Mouse (Mus musculus) left cerebral cortex, adult 11 months (tissue): ENCODE measurements at regions not wholly inside any gene's neighbourhood (a gene's known extent, or its start where the extent isn't known, plus 50 kb on each side); places are given as distances from the start of the nearest gene placed in this dataset.
A peak's percentile ranks its signal among the peaks of the same experiment; 100 is the strongest.

Experiments
- DNase-seq: peaks from one replicate; pipeline ENCODE4 v3.0.0; 2022; ENCODE audit warnings: low spot score

DNA sequence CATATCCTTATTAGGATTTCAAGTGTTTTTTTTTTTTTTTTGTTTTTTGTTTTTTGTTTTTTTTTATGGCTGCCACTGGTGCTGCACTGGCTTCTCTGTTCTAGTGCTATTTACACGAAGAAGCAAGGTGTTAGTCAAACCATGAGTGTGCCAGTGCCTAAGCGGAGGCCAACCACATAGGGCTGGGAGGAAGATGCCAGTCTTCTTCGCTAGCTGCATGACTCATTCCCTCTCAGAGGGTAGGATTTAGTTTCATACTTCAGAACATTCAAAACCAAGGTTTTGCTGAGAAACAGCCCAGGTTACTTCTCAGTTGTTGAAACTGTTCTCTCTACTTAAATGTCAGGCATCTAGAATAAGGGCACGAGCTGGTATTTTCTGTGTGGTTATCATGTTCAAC is 72.6 kb downstream of the Icos start:
- DNase-seq, result no peak

DNA sequence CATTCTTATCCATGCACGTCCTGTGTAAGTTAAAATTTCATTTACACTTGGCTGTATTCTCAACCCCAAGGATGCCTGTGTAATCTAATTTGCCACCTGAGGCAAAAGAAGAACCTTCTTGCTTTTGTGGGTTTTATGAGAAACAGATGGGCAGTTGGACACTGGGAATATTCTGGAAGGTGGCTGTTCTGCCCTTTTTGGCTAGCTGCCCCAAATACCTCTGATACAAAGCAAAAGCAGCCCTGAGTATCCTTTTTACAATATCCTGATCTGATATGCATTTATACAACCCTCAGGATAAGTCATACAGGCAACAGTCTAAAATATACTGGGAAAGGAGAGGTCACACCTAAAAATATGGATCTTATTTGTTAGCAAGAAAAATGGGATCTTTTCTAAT is 75.9 kb downstream of the Icos start:
- no peak for DNase-seq

DNA sequence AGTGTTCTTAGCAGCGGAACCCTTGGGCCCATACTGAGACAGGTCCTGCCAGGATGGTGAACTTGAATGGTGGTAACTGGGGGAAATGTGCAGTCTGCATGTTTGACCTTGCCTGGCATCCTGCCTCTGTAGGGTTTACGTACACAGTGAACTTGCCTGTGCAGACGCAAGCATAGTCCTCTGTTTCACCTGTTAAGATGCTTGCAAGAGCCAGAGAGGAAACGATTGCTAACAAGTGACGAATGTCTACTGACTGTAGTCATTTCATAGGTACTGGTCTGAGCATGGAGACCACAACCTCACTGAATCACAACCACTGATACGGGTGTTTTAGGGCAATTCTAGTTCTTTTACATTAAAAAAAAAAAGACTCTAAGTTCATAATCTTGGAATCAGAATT is 76.7 kb downstream of the Icos start:
- DNase-seq, result no peak

DNA sequence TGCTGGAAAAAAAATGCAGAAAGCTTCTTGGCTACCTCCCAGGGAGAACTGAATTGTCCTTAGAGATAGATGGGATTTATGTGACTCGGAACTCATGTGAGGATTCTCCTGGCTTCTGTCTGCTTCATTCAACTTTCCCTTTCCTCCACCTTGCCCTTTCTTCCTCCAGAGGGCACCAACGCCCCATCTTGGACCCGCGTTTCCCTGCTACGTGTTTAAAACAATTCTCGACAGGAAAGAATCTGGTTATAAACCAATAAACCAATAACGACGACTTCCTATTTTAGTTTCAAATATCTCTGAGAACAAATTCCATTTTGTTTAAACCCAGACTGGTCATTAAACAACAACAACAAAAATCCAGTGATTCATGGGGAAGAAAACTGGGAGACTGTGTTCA is 77.4 kb downstream of the Icos start:
- peak; percentile 41 for DNase-seq

DNA sequence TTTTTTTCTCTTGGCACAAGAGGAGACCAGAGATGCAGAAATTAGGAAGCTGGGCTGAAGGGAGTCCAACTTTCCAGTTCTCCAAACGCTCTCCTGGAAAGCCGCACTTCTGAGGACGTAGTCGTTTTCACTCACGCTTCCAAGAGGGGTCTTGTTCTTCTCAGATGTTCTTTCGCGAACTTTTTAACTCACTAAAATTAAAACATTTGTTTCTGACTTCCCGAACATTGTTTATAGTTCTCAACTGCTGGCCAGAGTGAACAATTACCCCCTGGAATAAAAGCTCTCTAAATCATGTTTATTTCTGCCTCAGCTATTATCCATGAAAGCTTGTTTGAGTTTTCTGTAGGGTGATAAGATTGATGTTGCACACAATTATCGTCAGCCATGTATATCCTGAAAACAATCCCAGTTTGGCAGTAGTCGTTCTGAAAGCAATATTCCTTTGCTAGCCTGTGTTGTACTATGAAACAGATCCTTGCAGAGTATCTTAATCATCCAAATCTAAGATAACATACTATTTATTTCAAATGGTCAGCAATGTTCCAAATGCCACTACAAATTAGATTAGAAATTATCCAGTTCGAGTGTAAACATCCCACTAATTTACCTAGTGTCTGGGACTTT is 82.3 kb downstream of the Icos start:
- DNase-seq, result no peak

DNA sequence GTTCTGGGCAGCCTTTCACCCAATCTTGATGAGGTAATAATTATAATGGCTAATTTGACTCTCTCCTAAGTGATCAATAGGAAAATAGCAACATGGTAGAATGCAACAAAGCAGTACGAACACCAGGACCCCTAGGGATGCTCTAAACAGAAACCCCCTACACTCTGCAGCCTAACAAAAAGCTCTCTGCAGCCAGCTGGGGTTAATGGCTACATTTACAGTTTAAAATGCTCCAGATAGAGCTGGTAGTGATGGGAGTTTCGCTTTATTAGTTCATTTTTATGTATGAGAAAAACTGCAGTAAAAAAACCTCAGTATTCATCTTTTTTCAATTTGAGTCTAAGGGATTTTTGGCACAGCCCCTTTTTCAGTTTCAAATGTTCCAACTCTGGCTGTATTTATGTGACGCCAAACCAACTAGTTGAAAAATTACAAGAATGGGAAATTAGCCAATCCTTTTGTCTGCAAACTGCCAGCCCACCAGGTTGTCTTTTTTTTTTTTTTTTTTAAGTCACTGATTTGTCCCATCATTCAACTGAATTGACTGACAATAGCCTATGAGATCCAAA is 84.2 kb downstream of the Icos start:
- no peak for DNase-seq

DNA sequence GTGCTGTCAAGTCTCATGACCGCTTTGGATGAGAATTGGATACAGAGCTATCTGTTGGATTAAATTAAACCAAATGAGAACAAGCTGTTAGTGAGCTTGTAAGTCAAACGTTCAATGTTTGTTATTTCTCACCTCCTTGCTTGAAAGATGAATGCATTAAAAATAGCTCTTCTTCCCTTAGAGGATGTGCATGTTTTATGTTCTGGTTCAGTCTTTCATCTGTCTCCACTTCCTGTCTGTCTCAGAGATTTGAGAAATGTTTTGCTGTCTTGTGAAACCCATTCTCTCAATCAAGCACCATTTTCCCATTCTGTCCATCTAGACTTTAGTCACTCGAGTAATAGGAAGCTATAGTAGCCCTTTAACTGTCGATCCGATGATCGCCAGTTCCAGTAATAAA is 90.4 kb downstream of the Icos start:
- DNase-seq, result no peak

DNA sequence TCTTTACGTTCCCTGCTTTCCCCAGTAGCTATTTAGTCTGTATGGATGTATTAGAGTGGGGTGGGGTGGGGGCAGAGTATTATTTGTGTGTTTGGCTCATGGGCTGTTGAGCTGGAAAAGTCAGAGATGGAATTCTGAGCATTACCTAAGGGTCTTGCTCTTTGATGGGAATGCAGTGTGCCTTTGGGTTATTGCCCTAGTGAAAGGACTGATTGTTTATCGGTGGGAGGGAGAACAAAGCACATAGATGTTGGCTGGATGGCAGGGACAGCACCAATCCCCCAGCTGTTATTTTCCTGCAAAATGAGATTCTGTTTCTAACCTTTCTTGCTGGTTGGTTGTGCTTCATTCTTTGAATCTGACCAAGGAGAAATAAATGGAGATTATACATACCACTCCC is 96.4 kb downstream of the Icos start:
- DNase-seq, result peak; percentile 19

DNA sequence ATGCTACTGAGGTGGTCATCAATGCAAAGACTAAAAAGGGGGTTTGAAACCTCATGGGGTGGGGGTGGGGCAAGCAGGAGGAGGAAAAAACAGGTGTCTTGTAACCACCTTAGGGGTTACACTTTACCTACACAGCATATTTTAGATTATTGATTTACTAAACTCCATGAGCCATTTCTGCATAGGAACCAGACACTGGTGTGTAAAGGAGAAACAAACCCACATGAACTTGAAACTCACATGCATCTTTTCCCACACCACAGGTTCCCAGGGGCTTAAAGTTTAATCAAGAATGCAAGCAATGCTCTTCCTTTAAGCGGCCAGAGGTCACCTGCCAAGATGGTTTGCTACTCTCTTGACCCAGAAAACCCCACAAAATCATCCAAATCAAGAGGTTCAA is 97.6 kb downstream of the Icos start:
- DNase-seq, result no peak

DNA sequence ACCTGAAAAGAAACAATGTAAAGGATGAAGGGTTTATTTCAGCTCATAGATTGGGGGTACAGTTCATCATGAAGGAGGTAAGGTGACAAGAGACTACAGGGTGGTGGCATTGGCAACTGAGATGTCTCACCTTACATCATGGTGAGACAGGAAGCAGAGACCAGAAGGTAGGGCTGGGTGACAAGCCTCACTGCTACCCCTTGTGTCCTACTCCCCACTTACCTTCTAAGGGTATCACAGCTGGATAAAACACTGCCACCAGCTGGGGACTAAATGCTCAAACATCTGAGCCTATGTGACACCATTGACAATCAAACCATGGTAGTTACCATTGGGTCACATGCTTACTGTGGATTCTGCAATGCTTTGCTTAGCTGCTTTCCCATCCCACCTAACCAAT is 107.0 kb downstream of the Icos start:
- DNase-seq, result no peak

DNA sequence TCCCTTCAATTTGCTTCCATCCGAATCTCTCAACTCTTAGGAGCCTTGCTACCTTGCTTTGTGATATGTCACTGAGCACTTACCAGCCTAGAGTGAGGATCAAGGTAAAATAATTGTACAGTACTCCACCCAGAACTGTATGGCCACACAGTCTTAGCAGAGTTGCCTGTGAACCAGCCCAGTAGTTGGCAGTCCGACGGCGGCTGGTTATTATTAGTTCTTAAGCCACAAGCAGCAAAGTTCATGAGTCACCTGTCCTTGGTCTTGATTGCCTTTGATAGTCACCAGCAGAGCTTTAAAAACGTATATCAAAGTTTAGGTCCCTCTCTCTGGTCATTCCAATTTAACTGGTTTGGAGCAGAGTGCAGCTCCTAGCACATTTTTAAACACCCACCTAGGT is 109.1 kb downstream of the Icos start:
- DNase-seq, result no peak

DNA sequence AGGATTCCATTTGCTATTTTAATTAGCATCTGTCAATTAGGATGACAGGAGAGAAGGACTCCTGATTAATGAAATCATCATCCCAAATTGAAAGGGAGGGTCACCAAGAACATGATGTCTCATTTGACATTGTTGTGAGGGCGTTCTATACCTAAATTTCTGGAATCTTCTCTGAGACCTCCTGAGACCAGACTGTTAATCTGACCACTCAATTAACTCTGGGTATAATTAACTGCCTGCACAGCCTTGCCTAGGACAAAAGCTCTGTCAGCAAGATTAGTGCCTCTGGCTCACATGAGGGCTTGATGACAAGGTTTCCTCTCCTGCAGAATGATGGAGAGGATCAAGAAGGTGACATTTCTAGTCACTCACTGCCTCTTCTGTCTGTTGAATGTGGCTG is 113.1 kb downstream of the Icos start:
- no peak for DNase-seq

DNA sequence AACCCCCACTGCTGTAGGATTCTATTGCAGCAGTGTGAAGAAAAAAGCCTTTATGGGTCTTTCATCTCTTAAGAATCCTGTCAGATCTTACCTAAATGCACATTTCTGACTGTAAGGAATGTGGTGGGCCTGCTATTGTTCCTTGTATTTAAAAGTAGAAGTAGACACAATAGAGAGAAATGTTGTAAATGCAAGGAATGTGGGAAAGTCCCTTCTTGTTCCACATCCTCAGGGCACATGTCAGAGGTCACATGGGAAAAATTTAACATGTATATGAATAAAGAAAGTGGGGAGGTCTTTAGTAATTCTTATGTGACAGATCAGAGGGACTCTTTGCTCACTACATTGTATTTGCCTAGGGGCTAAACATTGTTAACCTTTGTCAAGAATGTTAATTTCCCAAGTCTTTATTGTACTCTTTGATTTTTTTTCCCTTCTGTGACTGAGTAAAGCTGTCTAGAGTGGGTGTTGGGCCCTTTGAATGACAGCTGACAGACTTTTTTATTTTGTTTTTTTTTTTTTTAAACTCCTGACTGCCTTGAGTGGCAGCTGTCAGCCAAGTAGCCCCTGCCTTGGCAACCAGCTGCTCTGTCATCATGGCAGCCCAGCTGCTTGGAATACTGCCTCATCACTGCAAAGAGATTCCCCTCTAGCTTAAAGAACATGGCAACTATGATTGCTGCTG is 117.9 kb downstream of the Icos start:
- DNase-seq, result no peak

DNA sequence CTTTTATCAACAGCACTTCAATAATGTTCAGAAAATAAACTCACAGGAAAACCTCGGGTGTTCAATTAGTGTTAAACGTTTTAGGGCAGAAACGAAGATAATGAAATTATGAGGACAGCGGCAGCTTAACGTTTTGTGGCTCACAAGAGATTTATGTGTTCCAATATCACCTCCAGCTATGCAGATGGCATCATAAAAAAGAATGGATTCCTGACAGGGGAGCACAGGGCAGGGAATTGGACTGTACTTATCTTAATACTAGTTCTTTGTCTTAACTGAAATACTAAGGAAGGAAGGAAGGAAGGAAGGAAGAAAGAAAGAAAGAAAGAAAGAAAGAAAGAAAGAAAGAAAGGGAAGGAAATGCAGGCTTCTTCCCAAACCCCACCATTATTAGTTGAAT is 121.6 kb downstream of the Icos start:
- no peak for DNase-seq

DNA sequence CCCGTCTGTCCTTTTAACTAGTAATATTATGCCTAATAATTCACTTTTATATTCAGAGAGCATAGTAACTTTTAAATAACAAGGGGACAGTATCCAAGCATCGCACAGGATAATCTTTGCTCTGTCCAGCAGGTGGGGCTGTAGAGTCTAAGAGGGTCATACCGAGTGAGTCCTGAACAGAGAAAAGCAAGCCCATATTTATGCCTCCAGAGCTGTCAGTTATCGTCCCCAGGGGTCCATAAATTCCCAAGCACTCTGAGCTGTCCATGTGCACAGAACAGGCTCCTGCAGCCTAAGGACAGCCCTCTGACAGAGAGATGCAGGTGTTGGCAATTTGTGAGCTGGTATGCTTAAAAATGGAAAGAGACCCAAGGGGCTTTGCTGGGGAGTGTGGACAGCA is 124.0 kb downstream of the Icos start:
- no peak for DNase-seq

DNA sequence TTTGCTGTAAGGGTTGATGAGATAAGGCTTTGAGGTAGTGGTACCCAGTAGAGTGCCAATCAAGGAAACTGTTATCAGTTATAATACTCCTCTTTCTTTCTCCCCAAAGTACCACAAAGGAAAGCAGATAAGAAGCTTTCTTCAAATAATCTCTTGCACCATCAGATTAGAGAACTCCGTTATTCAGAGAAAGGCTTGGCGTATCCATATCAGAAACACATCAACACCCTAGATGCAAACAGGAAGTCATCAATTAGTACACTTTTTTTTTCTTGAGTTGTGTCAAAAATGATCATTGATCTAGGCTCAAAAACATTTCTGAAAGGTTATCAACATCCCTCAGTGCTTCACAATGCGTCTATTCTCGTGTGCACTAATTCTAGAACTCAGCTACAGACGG is 124.6 kb downstream of the Icos start:
- DNase-seq, result no peak

DNA sequence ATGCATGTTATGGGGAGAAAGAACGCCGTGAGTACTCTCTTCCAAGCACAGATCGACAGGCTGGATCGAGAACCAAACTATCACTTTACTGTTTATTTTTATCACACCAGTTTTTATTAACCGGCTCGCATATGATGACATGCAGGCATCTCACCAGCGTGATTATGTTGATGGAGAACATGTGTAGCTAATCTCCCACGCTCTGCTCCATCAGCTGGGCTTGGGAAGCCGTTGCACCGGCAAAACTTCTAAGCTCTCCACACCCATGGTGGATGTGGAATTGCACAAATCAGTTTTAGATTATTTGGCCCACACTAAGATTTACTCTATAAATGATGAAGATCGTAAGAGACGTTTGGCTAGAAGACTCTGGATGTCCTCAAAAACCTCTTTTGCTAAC is 125.9 kb downstream of the Icos start:
- no peak for DNase-seq

DNA sequence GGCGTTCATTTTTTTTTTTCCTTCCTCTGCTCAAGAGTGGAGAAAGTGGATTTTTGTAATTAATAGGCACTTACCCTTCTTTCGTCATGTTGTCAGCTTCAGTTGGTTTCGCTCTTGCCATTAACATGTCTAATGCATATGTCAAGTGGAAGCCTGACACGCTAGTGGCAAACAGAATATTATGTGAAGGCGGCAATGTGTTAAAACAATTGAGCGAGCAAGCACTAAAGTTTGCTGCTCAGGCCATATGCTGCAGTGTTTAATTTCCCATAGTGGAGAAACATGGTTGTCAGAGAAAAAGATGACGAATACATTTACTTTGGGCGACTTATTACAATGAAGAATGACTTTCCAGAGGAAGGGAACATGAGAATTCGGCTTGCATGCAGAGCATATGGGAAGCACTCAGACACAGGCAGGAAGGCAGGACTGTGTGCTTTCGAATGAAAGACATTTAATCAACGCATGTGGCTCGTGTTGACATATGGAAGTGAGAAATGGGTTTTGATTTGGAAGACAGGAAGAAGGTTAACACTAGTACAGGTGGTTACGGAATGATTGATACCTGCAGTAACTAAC is 134.1 kb downstream of the Icos start:
- no peak for DNase-seq

DNA sequence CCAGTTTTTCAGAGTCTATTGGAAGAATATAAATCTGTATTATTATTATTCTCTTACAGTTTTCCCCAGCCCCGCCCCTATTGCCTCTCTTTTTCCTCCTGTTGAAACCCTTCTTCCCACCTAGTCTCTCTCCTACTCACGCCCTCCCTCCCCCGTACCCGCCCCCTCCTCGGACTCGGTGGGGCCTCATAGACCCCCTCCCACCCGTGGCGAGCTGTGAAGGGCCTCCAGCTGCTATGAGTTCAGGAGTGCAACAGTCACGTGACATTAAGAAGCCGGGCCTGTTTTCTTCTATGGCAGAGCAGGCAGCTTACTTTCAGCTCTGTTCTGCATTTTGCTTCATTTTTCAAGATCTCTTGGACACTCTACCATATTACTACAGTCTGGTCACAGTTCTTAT is 139.8 kb downstream of the Icos start:
- no peak for DNase-seq

DNA sequence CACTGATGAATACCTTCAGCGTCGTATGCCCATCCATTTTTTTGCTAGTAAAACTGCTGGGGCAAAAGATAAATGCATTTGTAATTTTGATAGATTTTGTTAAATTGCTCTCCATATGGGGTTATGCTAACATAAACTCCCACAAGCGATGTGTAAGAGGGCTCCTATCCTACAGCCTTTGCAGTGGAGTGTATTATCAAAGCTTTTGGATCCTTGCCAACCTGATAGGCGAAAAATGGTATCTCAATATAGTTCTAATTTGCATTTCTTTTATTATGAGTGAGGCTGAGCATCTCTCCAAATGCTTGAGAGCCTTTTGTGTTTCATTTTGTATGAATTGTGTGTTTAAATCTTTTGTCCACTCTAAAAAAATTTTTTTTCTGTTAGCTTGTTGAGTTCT is 140.3 kb downstream of the Icos start:
- DNase-seq, result no peak

DNA sequence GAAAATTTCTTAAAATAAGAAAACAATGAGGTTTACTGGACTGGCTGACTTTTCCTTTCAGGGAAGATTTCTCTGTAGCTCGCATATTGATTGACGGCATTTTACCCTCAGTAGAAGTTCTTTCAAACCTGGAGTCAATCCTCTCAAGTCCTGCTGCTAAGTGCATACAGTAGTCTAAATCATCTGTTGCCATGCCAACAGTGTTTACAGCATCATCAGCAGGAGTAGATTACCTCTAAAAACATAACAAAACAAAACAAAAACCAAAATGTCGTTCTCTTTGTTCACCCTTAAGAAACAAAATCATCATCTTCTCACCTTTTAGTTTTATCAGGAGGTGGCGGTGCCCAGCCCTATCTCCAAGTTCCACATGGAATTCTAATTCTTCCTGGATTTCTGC is 143.8 kb downstream of the Icos start:
- no peak for DNase-seq

DNA sequence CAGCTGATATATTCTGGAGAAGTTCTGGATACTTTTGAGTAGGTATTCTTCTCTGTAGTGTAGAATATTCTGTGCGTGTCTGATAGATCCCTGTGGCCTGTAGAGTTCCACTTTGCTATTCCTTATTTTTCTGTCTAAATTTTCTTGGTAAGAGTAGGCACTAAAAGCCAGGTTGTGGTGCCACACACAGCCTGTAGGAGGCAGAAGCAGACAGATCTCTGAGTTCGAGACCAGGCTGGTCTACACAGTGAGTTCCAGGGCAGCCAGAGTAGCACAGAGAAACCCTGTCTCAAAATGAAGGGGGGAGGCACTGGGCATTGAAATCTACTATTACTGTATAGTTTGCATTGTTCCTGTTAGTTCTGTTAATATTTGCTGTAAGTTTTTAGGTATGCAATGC is 147.4 kb downstream of the Icos start:
- no peak for DNase-seq
